Mouse (Mus musculus): Measurements from ENCODE around the gene Six4.
"Not testable (repeated sequence)": the region's sequence is repeated elsewhere in the genome, so short reads cannot be mapped to it uniquely, and the experiment has no call there.

The Six4 gene

DNA sequence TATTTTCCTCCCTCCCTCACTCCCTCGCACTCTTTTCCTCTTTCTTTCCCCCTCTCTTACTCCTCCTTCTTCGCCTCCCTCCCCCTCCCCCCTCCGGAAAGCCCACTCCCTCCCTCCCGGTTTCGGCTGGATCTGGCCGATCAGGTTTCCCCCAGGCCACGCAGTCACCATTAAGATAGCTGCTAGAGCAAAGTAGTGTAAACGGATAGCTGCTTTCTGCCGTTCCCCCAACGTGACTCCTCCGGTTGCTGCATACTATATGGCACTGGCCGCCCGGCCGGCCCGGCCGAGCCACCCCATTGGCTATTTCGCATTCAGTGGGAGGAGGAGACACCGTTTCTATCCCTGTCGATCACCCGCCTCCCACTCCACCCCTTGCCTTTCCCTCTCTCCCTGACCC lies at the start of gene Six4:
Six4 (minus strand) TSS at position 261 of the 400 bp plus-strand sequence.
- no peak for DNase-seq (ENCODE audit: low read depth, low spot score)

DNA sequence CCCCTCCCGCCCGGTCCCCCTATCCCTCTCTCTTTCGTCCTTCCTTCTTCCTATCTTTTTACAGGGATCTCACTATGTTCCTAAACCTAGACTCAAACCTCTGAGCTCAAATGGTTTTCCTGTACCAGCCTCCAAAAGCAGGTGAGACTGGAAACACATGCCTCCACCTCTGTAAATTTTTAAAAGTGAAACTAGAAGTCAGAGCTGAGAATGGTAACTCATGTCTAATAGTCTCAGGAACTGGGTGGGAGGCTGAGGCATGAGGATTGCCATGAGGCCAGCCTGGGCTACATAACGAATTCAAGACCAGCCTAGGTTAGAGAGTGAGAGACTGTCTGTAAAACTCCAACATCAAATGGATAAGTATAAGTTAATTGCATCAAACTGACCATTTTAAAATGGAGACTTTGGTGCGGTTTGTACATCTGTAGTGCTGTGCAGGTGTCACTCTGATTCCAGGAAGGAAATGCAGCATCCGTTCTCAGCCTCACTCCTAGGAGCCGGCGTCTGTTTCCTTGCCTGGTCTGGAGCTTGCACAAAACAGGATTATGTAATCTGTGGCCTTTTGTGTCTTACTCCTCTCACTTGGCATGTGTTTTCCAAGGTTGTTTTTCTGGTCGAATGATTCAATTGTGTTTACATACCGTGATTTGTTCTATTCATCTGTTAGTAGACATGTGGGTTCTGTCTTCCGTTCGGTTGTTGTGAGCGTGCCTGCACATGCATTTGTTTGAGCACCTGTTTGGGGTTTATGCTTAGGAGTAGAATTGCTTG lies 49.3 kb upstream of the Six4 start:
- DNase-seq (ENCODE audit: low read depth, low spot score), result no peak

DNA sequence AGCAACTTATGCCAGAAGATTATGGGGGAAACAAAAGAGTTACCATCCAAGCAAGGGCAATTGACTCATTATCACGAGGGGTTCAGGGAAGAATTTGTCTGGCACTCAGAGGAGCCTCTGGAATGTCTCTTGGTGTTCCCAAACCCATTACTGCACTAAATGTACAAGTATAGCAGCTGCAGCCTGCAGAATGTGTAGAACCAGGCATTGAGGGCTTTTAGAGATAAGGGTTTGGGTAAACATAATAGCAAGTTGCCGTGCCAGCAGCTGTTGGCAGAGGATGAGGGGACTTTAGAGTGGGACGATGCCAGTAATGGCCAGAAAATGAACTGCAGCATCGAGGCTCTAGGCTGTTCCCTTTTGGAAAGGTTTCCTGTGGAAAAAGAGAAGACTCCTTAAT lies 47.1 kb upstream of the Six4 start:
- DNase-seq (ENCODE audit: low read depth, low spot score), result no peak

DNA sequence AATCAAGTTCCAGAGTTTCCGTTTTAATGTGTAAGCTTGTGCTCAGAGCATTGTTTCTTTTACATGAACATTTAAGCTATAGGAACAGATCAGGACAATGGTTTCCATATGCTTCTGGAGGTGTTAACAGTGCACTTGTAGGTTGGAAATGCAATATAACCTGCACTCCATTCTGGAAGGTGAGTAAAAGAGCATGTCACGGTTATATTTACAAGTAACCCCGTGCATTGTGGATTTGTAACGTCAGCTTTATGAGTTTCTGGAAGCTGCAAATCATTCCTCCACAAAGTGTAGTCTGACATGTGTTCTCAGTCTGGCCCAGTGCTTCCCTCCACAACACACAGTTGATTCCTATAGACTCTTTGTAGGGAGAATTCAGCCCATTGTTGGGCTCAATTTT lies 40.9 kb upstream of the Six4 start:
- DNase-seq (ENCODE audit: low read depth, low spot score), result no peak

DNA sequence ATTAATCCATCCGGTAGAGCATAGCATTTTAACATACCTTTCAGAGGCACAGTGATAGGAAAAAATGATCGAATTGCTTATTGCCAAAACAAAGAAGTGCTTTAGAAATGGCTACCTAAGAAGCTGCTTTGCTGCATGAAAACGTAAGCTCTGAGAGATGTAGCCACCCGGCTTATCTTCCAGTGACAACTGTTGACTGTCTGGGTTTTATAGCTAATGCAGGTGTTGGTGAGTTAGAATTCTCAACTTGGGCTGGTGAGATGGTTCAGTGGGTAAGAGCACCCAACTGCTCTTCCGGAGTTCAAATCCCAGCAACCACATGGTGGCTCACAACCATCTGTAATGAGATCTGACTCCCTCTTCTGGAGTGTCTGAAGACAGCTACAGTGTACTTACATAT lies 37.8 kb upstream of the Six4 start:
- DNase-seq (ENCODE audit: low read depth, low spot score), result not testable (repeated sequence)

DNA sequence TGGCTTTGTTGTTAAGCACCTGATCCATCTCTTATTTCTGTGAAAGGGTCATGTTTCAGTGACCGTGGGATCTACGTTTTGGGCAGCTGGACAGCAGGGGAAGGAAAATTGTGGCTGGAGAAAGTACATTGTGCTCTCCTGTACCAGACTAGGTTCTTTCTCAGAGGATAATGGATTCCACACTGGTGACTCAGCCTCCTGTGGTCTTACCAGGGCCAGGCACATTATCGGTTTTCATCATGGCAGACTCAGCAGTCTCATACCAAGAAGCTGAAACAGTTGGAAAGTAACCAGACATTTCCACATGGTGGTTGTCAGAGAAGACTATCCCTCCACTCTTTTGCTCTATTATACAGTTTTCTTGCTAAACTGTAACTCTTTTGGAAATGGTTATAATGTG lies 34.0 kb upstream of the Six4 start:
- no peak for DNase-seq (ENCODE audit: low read depth, low spot score)

DNA sequence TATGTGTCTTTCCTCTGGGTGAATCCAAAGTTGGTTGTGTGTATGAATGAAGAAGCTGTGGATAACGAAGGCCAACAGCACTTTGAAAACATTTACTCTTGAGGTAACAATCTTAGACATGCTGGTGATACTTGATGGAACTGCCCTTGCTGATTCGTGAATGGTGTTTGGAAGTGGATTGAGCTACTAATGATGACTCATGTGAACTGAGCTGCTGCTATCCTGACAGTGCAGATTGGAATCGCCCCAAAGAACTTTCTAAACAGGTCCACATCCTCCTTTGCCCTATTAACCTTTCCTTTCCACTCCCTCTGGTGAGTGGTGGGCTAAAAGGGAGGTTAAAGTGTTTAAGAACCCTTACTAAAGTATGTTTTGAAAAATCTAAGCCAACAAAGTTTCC lies 27.5 kb upstream of the Six4 start:
- DNase-seq (ENCODE audit: low read depth, low spot score), result no peak

DNA sequence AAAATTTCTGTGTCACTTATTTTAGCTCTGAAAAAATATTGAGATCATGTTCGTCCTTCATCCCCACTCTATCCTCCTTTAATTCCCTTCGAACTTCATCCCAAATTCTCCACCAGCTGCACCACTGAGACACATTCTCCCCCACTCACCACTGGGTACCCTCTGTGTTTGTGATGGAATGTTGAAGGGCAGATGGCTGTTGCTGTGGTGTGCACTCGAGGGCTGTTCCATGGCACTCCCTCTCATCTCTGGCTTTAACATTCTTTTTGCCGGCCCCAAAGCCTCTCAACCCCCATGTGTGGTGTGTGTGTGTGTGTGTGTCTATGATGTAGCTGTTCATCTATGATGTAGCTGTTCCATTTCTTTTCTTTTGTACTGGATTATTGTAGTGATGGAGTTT lies 12.0 kb upstream of the Six4 start:
- DNase-seq (ENCODE audit: low read depth, low spot score), result no peak

DNA sequence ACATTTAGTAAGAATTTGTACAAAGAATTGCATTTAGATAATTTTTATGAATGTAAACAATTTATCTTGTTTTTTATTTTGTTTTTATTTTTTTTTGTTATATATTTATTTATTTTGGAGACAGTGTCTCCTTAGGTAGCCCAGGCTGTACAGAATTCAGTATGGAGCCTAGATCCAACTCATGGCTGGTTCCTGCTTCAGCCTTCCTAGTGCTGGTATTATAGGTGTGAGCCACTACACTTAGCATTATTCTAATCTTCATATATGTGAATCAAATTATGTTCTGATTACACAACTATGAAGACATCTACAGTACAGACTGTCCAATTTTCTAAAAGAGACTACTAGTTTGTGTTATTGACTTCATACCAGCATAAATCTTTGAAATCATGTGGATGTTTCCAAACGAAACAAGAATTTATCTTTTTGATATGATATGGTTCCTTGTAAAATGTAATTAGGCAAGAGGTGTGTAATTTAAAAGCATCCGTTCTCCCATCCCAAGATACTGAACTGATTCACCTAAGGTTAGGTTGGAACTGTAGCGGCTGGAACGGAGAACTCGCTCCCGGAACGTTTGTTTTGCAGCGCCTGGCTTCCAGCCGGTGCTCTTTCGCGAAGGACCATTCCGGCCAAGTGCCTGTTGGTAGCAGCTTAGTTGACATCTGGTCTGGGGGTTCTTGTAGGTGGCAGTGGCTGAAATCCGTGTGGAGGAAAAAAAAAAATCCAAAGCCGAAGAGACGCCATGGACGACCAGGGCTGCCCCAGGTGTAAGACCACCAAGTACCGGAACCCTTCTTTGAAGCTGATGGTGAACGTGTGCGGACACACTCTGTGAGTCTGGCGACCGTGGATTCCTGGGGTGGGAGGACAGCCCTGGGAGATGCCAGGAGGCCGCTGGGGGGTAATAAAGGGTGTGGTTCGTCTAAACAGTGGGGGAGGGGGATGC lies 10.1 kb upstream of the Six4 start, which contains the start of gene Mnat1:
Mnat1 (plus strand) TSS at position 625 of the 949 bp plus-strand sequence.
- peak; percentile 71 for DNase-seq (ENCODE audit: low read depth, low spot score)

DNA sequence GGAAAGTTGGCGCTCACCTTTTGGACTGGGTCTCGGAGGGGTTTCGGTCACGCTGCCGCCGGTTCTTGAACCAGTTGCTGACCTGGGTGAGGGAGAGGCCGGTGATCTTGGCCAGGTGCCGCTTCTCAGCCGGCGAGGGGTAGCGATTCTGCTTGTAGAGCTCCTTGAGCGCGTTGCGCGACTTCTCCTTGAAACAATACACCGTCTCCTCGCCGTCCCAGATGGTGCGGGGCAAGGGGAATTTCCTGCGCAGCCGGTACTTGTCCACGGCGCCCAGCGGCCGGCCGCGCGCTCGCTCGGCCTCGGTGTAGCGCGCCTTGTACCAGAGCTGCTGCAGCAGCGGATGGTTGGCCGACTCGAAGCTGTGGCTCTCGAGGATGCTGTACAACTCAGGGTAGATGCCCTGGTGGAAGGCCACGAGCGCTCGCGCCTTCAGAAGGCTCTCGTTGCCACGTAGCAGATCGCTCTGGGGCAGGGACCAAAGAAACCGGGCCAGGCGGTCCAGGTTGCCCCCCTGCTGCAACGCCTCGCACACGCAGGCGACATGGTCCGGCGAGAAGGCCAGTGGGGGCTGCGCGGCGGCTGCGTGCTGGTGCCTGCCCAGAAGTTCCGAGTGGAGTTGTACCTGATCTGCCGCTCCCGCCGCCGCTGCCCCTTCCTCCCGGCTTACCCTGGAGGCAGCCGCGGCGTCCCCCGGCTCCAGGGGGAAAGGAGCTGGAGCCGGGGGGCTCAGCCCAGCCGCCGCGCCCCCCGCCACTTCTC lies 749 bp downstream of the Six4 start:
- no peak for DNase-seq (ENCODE audit: low read depth, low spot score)

DNA sequence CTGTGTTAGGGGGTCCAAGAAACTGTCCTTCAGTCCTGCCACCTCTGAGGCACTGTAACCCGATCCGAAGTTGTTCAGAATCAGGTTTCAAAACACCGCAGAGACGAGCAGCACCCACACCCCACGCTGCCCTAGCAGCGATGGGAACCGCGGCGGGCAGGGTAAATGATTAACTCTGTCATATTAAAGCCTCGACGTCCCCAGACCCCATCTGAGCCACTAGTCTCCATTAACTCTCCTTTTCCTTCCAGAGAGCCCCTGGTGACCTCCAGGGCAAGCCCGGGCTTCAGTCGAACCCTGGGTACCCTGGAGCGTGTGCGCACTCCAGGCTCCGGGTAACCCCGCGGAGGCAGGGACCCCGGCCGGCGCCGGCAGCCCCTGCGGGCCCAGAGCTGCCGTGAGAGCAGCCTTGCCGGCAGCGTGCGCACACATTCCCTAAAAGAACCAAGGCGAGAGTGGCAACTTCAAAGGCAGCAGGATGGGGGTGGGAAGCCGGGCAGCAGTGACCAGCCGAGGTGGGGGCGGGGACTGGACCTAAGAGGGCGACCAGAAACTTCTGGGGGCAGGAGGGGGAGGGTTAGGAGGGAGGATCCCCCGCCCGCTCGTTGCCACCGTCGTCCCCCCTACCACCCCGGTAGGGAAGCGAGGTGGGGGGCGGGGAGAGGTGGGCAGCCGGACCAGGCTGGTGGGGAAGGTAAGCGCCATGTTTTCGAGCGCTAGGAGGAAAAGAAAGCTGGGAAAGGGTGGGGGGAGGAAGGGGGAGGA lies 1.5 kb downstream of the Six4 start:
- no peak for DNase-seq (ENCODE audit: low read depth, low spot score)

DNA sequence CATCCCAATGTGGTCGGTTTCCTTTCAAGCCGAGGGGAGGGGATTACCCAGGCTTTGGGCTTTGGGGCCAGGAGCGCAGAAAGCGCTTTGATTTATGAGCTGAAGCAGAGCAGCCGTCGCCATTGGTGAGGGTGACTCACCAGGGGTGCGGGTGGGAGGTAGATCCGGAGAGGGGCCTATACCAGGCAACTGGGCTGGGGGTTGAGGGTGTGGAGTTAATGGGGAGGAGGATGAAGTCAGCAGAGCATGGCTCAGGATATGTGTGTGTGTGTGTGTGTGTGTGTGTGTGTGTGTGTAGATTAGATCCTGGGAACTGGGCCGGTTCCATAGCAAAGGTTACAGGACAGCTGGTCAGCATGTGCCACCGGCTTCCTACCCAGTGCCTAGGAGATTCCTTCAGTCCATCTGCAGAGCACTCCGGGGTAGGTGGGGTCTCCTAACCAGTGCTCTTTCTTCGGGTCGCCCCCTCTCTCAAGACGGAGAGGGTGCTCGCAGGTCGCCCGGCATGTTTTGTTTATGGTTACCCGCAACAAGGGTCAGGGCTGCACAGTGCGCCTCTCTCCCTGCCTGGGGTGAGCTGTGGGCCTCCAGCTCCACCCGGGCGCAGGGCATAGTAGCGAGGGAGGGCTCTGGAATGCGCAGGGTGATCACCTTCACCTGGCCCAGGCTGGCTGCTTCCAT lies 2.7 kb downstream of the Six4 start:
- no peak for DNase-seq (ENCODE audit: low read depth, low spot score)

DNA sequence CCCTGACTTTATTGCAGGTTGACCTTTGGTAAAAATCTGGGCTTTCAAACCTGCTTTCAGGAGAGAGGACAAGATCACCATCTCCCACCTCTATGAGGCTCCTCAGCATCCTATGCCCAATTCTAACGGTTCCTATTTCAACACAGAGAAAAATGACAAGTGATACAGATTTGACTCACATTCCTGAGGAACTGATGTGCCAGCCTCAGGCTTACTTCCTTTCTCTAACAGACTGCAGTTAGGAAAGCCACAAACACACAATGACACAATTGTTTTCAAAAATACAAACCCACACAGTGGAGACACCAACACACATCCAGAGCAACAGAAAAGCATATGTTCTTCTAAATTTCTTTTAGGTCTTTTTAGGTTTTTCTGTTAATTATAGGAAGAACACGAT lies 5.4 kb downstream of the Six4 start:
- no peak for DNase-seq (ENCODE audit: low read depth, low spot score)

DNA sequence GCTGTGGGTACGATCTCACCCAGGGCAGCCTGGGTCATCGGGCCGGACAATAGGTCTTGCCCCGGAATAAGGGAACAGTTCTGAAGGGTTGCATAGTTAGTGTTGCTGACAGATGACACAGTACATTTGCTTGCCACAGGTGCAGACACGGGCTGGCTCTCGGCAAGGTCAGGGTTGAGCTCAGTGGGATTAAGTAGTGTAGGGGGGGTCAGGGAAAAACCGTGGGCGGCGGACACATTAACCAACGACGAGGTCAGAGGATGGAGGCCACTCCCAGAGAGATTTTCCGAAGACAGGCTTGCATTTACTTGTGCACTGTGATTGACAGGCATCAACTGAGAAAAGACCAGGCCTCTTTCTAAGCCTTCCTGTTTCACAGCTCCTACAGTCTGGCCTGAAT lies 9.5 kb downstream of the Six4 start:
- DNase-seq (ENCODE audit: low read depth, low spot score), result no peak

DNA sequence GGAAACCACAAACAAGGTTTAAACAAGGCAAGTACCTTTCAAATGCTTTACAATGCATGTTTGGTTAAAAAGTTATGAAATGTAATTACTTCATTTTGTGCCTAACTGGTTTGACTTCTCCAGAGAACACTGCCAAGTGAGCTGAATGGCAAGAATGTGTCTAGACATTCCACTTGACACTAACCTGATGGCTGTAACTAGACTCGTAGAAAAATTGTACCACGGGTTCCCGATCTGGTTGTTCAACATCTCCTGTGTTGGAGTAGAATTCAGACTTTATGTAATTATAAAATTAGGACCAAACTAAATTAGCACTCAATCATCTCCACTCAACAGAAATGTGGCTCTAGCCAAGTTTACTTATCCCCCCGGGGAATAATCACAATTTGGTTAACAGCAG lies 14.7 kb downstream of the Six4 start:
- DNase-seq (ENCODE audit: low read depth, low spot score), result no peak

DNA sequence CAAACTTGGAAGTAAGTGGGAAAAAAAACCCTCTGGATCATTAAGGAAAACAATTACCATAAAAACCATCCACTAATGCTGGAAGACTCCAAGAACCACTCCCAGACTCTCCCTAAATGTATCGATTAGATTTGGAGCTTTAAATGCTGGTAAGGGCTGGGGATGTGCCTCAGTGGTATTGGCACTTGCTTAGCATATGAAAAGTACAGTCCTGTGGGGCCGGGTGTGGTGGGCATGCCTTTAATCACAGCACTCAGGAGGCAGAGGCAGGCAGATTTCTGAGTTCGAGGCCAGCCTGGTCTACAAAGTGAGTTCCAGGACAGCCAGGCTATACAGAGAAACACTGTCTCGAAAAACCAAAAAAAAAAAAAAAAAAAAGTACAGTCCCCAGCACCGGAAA lies 17.1 kb downstream of the Six4 start:
- DNase-seq (ENCODE audit: low read depth, low spot score), result not testable (repeated sequence)

DNA sequence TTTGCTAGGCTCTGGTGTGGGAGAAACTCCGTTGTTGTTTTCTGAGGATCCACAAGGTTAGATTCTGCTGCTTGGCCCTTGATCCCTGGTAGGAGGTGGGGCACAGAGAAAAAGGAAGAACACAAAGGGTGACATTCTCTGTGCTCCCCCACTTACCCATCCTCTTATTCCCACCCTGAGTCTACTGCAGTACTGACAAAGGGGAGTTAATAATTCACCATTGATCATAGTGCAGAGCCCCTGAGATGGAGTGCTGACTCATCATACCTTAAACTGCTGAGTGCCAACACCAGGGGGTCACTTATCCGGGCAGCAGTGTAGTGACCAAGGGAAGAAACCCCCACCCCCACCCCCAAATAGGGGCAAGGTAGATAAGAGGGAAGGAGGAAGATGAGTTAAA lies 18.7 kb downstream of the Six4 start:
- DNase-seq (ENCODE audit: low read depth, low spot score), result no peak

DNA sequence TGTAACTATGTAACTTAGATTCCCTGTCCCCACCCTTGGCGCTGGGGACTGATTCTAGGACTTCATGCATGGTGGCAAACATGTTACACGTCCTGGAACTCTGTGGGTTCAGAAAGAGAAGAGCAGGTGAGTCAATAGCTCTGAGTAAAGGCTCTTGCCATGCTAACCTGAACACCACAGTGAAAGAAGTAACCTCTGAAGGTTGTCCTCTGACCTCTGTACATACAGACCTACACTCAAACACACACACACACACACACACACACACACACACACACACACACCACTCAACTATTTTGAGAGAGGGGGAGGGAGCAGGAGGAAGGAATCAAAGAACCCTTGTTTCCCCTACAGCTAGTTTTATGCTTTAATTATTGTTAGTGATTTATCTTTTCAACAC lies 19.1 kb downstream of the Six4 start:
- DNase-seq (ENCODE audit: low read depth, low spot score), result no peak

DNA sequence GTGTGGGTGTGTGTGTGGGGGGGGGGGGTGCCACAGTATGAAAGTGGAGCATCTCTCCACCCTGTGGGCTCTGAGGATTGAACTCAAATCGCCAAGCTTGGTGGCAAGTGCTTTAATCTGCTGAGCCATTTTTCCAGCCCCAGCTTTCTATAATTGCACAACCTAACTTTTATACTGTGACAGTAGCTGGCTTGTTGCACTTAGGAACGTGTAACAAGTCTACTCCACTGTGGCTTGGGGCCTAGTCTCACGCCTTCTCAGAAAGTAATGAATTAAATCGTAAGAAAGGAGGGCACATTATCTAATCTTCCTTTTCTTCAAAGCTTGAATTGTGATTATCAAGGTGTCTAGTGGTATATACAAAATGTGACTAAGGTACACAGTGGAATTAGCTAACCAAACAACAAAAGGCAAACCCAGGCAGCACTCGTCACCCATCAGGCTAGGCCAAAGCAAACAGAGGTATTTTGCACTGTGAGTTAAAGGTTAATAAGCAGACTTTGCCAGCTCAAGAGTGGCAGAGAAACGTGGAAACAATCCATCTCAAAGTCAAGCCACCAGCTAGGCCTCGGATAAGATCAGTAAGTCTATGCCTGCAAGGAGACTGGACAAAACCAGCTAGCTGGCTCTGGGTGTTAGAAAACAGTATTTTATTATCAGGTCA lies 22.5 kb downstream of the Six4 start:
- DNase-seq (ENCODE audit: low read depth, low spot score), result no peak

DNA sequence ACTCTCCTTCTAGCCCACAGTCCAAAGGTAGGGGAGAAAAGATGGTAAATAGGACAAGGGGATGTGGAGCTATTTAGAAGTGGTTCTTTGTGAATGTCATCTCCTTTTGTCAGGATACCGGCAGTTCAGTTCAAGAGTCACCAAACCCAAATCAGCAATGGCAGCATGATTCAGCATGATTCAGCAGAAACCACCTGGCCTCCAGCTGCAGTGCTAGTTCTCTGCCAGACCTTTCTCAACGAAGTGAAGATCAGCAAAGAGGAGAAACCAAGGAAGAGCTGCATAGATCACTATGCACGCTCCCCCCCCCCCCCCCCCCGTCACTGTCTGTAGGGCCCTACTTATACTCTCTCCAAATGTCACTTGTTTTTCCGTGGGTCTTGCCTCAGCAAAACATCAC lies 24.3 kb downstream of the Six4 start:
- DNase-seq (ENCODE audit: low read depth, low spot score), result peak; percentile 94

All from c-Kit-negative CD71-positive TER-119-positive erythroid progenitor cells, embryonic 14.5 days (primary cell).